Mouse (Mus musculus): ENCODE measurements around the gene Pcyt1a. TPM values are rescaled to one million over a fixed set of nuclear protein-coding genes. Genes with fewer than 3 reads are reported as not detected.

Pcyt1a gene
- polyA plus RNA-seq, 1 experiment: 33.4 TPM

DNA sequence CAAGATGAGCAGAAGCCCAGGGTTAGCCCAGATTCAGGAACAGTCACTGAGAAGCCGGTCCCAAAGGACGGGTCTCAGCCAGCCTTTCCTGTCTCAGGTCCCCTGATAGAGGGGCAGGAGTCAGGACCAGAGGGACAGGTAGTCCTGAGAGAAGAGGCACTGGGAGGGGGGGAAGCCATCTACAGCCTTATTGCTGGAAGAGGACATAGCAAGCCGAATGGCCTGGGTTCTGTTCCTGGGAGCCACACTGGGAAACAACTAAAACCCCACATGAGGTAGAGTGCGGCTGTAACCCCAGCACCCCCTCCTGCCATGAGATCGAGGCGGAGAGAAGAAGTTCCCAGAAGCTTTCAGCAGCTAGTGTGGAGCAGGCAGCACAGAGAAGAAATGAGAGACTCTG is 83.2 kb downstream of the Pcyt1a start:
- Histone ChIP-seq H3K4me3 (replicated peaks; ENCODE audit: insufficient read depth, low read depth, low read length) (no peak overlapping the region), H3K27ac (ENCODE audit: insufficient read depth, low read length) (no peak overlapping the region), H3K27me3 (ENCODE audit: control insufficient read depth, insufficient read depth, low read length) (no peaks in the 10 kb centered on the region), H3K4me1 (ENCODE audit: control insufficient read depth, insufficient read depth, low read length) (0 out of 2 replicates have a peak, but pooled peaks cover 7% of the 10 kb centered on the region)
- no peak for DNase-seq
- WGBS: 95% methylated on average over 6 of the region's 6 CpGs
- no peak for TF ChIP-seq POLR2A (IDR thresholded peaks at IDR 0.05; ENCODE audit: borderline replicate concordance, insufficient read depth, low read length)
- no peak for TF ChIP-seq CTCF (IDR thresholded peaks at IDR 0.05; ENCODE audit: borderline replicate concordance, insufficient read depth, low read depth, low read length)

GRCm38 (mm10) chr16:32516006-32516962 is 85.6 kb downstream of the Pcyt1a start:
- TF ChIP-seq CTCF (IDR thresholded peaks at IDR 0.05; ENCODE audit: borderline replicate concordance, insufficient read depth, low read depth, low read length) (no peak), POLR2A (IDR thresholded peaks at IDR 0.05; ENCODE audit: borderline replicate concordance, insufficient read depth, low read length) (0 out of 2 replicates have a peak, but pooled peaks have one; percentile 16)
- DNase-seq: no peak
- H3K4me1 ChIP-seq (ENCODE audit: control insufficient read depth, insufficient read depth, low read length): no peaks in the 10 kb centered on the region
- no peak overlapping the region for H3K4me3 ChIP-seq (replicated peaks; ENCODE audit: insufficient read depth, low read depth, low read length)
- 38% methylated on average over 21 of the region's 21 CpGs for WGBS
- no peak overlapping the region for H3K27ac ChIP-seq (ENCODE audit: insufficient read depth, low read length)
- H3K27me3 ChIP-seq (ENCODE audit: control insufficient read depth, insufficient read depth, low read length): no peaks in the 10 kb centered on the region

GRCm38 (mm10) chr16:32517785-32518481 is 87.2 kb downstream of the Pcyt1a start:
- Histone ChIP-seq H3K4me1 (ENCODE audit: control insufficient read depth, insufficient read depth, low read length) (no peaks in the 10 kb centered on the region), H3K27me3 (ENCODE audit: control insufficient read depth, insufficient read depth, low read length) (no peaks in the 10 kb centered on the region), H3K4me3 (replicated peaks; ENCODE audit: insufficient read depth, low read depth, low read length) (no peak overlapping the region), H3K27ac (ENCODE audit: insufficient read depth, low read length) (no peak overlapping the region)
- no peak for DNase-seq
- TF ChIP-seq CTCF (IDR thresholded peaks at IDR 0.05; ENCODE audit: borderline replicate concordance, insufficient read depth, low read depth, low read length) (no peak), POLR2A (IDR thresholded peaks at IDR 0.05; ENCODE audit: borderline replicate concordance, insufficient read depth, low read length) (no peak)
- WGBS: 89% methylated on average over 12 of the region's 12 CpGs

- TF ChIP-seq POLR2A (IDR thresholded peaks at IDR 0.05; ENCODE audit: borderline replicate concordance, insufficient read depth, low read length) (no peak), CTCF (IDR thresholded peaks at IDR 0.05; ENCODE audit: borderline replicate concordance, insufficient read depth, low read depth, low read length) (no peak)
- H3K4me3 ChIP-seq (replicated peaks; ENCODE audit: insufficient read depth, low read depth, low read length): no peak overlapping the region
- 84% methylated on average over 15 of the region's 15 CpGs for WGBS
- no peak for DNase-seq
- H3K4me1 ChIP-seq (ENCODE audit: control insufficient read depth, insufficient read depth, low read length): no peaks in the 10 kb centered on the region
- H3K27ac ChIP-seq (ENCODE audit: insufficient read depth, low read length): no peak overlapping the region
- no peaks in the 10 kb centered on the region for H3K27me3 ChIP-seq (ENCODE audit: control insufficient read depth, insufficient read depth, low read length)
These were observed 89.1 kb downstream of the Pcyt1a start for GRCm38 (mm10) chr16:32519656-32520371.

GRCm38 (mm10) chr16:32520372-32520748 is 89.6 kb downstream of the Pcyt1a start:
- H3K4me1 ChIP-seq (ENCODE audit: control insufficient read depth, insufficient read depth, low read length): no peaks in the 10 kb centered on the region
- WGBS: 44% methylated on average over 9 of the region's 9 CpGs
- no peak overlapping the region for H3K27ac ChIP-seq (ENCODE audit: insufficient read depth, low read length)
- TF ChIP-seq POLR2A (IDR thresholded peaks at IDR 0.05; ENCODE audit: borderline replicate concordance, insufficient read depth, low read length) (no peak), CTCF (IDR thresholded peaks at IDR 0.05; ENCODE audit: borderline replicate concordance, insufficient read depth, low read depth, low read length) (no peak)
- H3K4me3 ChIP-seq (replicated peaks; ENCODE audit: insufficient read depth, low read depth, low read length): no peak overlapping the region
- no peak for DNase-seq
- H3K27me3 ChIP-seq (ENCODE audit: control insufficient read depth, insufficient read depth, low read length): no peaks in the 10 kb centered on the region

DNA sequence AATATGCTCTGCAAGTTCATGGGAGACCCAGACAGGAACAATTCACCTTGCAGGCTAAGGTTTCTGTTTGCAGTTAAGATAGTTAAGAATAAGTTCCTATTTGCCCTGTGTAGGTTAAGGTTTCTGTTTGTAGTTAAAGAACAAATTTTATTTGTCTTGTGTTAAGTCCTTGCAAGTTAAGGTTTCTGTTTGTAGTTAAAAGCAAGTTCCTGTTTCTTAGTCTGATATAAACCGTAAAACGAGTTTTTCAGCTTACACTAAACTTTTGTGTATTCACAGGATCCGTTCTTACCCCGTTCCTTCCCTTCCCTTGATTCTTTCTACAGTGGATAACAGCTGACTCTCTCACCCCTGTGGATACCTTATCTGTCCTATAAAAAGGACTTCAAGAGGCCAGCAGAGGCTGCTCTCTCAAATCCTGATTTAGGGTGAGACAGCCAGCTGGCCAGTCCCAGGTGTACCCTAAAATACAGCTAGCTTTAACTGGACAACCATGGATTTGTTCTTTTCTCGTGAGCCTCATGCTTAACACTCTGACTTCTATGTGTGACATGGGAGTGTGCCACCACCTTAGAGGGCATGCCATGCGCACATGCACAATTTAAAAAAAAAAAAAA is 92.0 kb downstream of the Pcyt1a start:
- no peak overlapping the region for H3K4me3 ChIP-seq (replicated peaks; ENCODE audit: insufficient read depth, low read depth, low read length)
- no peak for DNase-seq
- TF ChIP-seq POLR2A (IDR thresholded peaks at IDR 0.05; ENCODE audit: borderline replicate concordance, insufficient read depth, low read length) (no peak), CTCF (IDR thresholded peaks at IDR 0.05; ENCODE audit: borderline replicate concordance, insufficient read depth, low read depth, low read length) (no peak)
- 93% methylated on average over 6 of the region's 6 CpGs for WGBS
- no peaks in the 10 kb centered on the region for H3K27me3 ChIP-seq (ENCODE audit: control insufficient read depth, insufficient read depth, low read length)
- no peaks in the 10 kb centered on the region for H3K4me1 ChIP-seq (ENCODE audit: control insufficient read depth, insufficient read depth, low read length)
- H3K27ac ChIP-seq (ENCODE audit: insufficient read depth, low read length): no peak overlapping the region
